Mouse (Mus musculus): ENCODE measurements around the gene Ltb4r2. TPM values are rescaled to one million over a fixed set of nuclear protein-coding genes. Genes with fewer than 3 reads are reported as not detected.

The Ltb4r2 gene
- polyA plus RNA-seq, 1 experiment from 2014 or later = 0.19 TPM

GRCm38 (mm10) chr14:55788256-55789050 lies 27.2 kb downstream of the Ltb4r2 start, which contains the start of gene Ripk3:
Gene Ripk3 (minus strand): TSS chr14:55788865.
- H3K4me1 ChIP-seq = peaks cover 22% of the 10 kb centered on the region
- H3K27ac ChIP-seq = no peak within 1 kb of the TSS
- 5% methylated on average over 40 of the region's 40 CpGs for WGBS
- H3K4me3 ChIP-seq = peak within 1 kb of the TSS; percentile 47
- DNase-seq (ENCODE audit: extremely low spot score, low spot score) = no peak
- peaks cover 74% of the 10 kb centered on the region for H3K27me3 ChIP-seq (ENCODE audit: poor library complexity, severe bottlenecking)
- H3K36me3 ChIP-seq (replicated peaks) = no peaks in the 10 kb centered on the region
- no peaks in the 10 kb centered on the region for H3K9me3 ChIP-seq

- Histone ChIP-seq H3K9me3 (no peaks in the 10 kb centered on the region), H3K27ac (no peak overlapping the region), H3K27me3 (ENCODE audit: poor library complexity, severe bottlenecking) (peaks cover 24% of the 10 kb centered on the region), H3K4me3 (no peak overlapping the region), H3K4me1 (peaks cover 4% of the 10 kb centered on the region), H3K36me3 (replicated peaks) (no peaks in the 10 kb centered on the region)
- WGBS = 75% methylated on average over 2 of the region's 2 CpGs
- no peak for DNase-seq (ENCODE audit: extremely low spot score, low spot score)
Observed at GRCm38 (mm10) chr14:55793461-55793860, 32.2 kb downstream of the Ltb4r2 start.

DNA sequence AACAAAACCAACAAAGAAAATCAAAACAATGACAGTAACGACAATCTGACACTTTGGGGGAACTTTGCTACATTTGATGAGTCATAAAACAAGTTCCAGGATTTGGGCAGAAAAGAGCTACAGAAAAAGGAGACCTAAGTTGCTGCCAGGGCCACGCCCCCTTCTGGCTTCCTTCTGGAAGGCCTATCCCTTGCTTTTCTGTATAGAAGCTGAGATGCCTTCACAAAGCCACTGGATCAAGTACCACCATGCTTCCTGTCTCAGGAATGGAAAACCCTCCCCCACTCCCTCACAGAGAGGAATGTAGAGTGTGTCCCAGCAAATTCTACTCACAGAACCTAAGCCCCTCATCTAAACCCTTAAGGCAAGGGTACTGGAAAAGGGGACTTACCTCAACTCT lies 32.7 kb downstream of the Ltb4r2 start:
- 70% methylated on average over 2 of the region's 2 CpGs for WGBS
- no peaks in the 10 kb centered on the region for H3K9me3 ChIP-seq
- no peak overlapping the region for H3K4me3 ChIP-seq
- no peak overlapping the region for H3K27ac ChIP-seq
- H3K4me1 ChIP-seq = no peaks in the 10 kb centered on the region
- no peaks in the 10 kb centered on the region for H3K36me3 ChIP-seq (replicated peaks)
- DNase-seq (ENCODE audit: extremely low spot score, low spot score) = no peak
- H3K27me3 ChIP-seq (ENCODE audit: poor library complexity, severe bottlenecking) = peaks cover 20% of the 10 kb centered on the region

GRCm38 (mm10) chr14:55795380-55796163 lies 34.3 kb downstream of the Ltb4r2 start:
- no peaks in the 10 kb centered on the region for H3K9me3 ChIP-seq
- no peaks in the 10 kb centered on the region for H3K36me3 ChIP-seq (replicated peaks)
- H3K4me1 ChIP-seq = no peaks in the 10 kb centered on the region
- H3K4me3 ChIP-seq = no peak overlapping the region
- 88% methylated on average over 15 of the region's 15 CpGs for WGBS
- DNase-seq (ENCODE audit: extremely low spot score, low spot score) = no peak
- H3K27me3 ChIP-seq (ENCODE audit: poor library complexity, severe bottlenecking) = peaks cover 3% of the 10 kb centered on the region
- H3K27ac ChIP-seq = no peak overlapping the region

Other genes starting within 250 kb of the Ltb4r2 start
- not detected in 2 replicates for gene Nrl, start 236.4 kb upstream of the Ltb4r2 start, polyA plus RNA-seq (2016; fragmentation: Nextera tagmentation; extraction: Ambion mirVana)
- 18.3 and 20.0 TPM in 2 replicates for gene Pck2, start 221.2 kb upstream of the Ltb4r2 start, polyA plus RNA-seq (2016; fragmentation: Nextera tagmentation; extraction: Ambion mirVana)
- gene Dcaf11, start 201.4 kb upstream of the Ltb4r2 start, polyA plus RNA-seq (2016; fragmentation: Nextera tagmentation; extraction: Ambion mirVana) = 68.1 and 73.3 TPM in 2 replicates
- gene A730061H03Rik, start 201.0 kb upstream of the Ltb4r2 start, polyA plus RNA-seq (2016; fragmentation: Nextera tagmentation; extraction: Ambion mirVana) = not detected in 2 replicates
- gene Fitm1, start 185.8 kb upstream of the Ltb4r2 start, polyA plus RNA-seq (2016; fragmentation: Nextera tagmentation; extraction: Ambion mirVana) = not detected in 2 replicates
- 90.9 and 94.3 TPM in 2 replicates for gene Psme1, start 183.3 kb upstream of the Ltb4r2 start, polyA plus RNA-seq (2016; fragmentation: Nextera tagmentation; extraction: Ambion mirVana)
- gene Emc9, start 176.1 kb upstream of the Ltb4r2 start, polyA plus RNA-seq (2016; fragmentation: Nextera tagmentation; extraction: Ambion mirVana) = 5.3 and 5.4 TPM in 2 replicates
- gene Psme2, start 170.3 kb upstream of the Ltb4r2 start, polyA plus RNA-seq (2016; fragmentation: Nextera tagmentation; extraction: Ambion mirVana) = 154 and 171 TPM in 2 replicates
- 20.5 and 21.3 TPM in 2 replicates for gene Rnf31, start 169.7 kb upstream of the Ltb4r2 start, polyA plus RNA-seq (2016; fragmentation: Nextera tagmentation; extraction: Ambion mirVana)
- 7.3 and 7.6 TPM in 2 replicates for gene Irf9, start 157.9 kb upstream of the Ltb4r2 start, polyA plus RNA-seq (2016; fragmentation: Nextera tagmentation; extraction: Ambion mirVana)
- gene Rec8, start 143.4 kb upstream of the Ltb4r2 start, polyA plus RNA-seq (2016; fragmentation: Nextera tagmentation; extraction: Ambion mirVana) = 5.6 and 5.7 TPM in 2 replicates
- gene Ipo4, start 125.5 kb upstream of the Ltb4r2 start, polyA plus RNA-seq (2016; fragmentation: Nextera tagmentation; extraction: Ambion mirVana) = 110 and 123 TPM in 2 replicates
- 0.98 and 1.00 TPM in 2 replicates for gene Gm49378, start 123.5 kb upstream of the Ltb4r2 start, polyA plus RNA-seq (2016; fragmentation: Nextera tagmentation; extraction: Ambion mirVana)
- 78.3 and 78.7 TPM in 2 replicates for gene Tm9sf1, start 117.6 kb upstream of the Ltb4r2 start, polyA plus RNA-seq (2016; fragmentation: Nextera tagmentation; extraction: Ambion mirVana)
- gene Tssk4, start 111.2 kb upstream of the Ltb4r2 start, polyA plus RNA-seq (2016; fragmentation: Nextera tagmentation; extraction: Ambion mirVana) = 0.58 and 1.1 TPM in 2 replicates
- 62.4 and 63.7 TPM in 2 replicates for gene Mdp1, start 100.9 kb upstream of the Ltb4r2 start, polyA plus RNA-seq (2016; fragmentation: Nextera tagmentation; extraction: Ambion mirVana)
- gene Gmpr2, start 89.5 kb upstream of the Ltb4r2 start, polyA plus RNA-seq (2016; fragmentation: Nextera tagmentation; extraction: Ambion mirVana) = 59.9 and 62.4 TPM in 2 replicates
- gene Nedd8, start 89.3 kb upstream of the Ltb4r2 start, polyA plus RNA-seq (2016; fragmentation: Nextera tagmentation; extraction: Ambion mirVana) = 664 and 665 TPM in 2 replicates
- gene Tinf2, start 79.6 kb upstream of the Ltb4r2 start, polyA plus RNA-seq (2016; fragmentation: Nextera tagmentation; extraction: Ambion mirVana) = 78.8 and 79.7 TPM in 2 replicates
- 0.26 and 0.44 TPM in 2 replicates for gene Tgm1, start 47.5 kb upstream of the Ltb4r2 start, polyA plus RNA-seq (2016; fragmentation: Nextera tagmentation; extraction: Ambion mirVana)
- 30.2 and 31.5 TPM in 2 replicates for gene Rabggta, start 39.2 kb upstream of the Ltb4r2 start, polyA plus RNA-seq (2016; fragmentation: Nextera tagmentation; extraction: Ambion mirVana)
- gene Dhrs1, start 15.7 kb upstream of the Ltb4r2 start, polyA plus RNA-seq (2016; fragmentation: Nextera tagmentation; extraction: Ambion mirVana) = 59.1 and 62.5 TPM in 2 replicates
- 63.0 and 68.4 TPM in 2 replicates for gene Nop9, start 15.7 kb upstream of the Ltb4r2 start, polyA plus RNA-seq (2016; fragmentation: Nextera tagmentation; extraction: Ambion mirVana)
- gene Cideb, start 3.0 kb upstream of the Ltb4r2 start, polyA plus RNA-seq (2016; fragmentation: Nextera tagmentation; extraction: Ambion mirVana) = 0.33 TPM in 1 of 2 replicates, not detected in the other
- gene Ltb4r1, start 4.5 kb downstream of the Ltb4r2 start, polyA plus RNA-seq (2016; fragmentation: Nextera tagmentation; extraction: Ambion mirVana) = 0.26 TPM in 2 replicates
- gene Adcy4, start 22.7 kb downstream of the Ltb4r2 start, polyA plus RNA-seq (2016; fragmentation: Nextera tagmentation; extraction: Ambion mirVana) = 4.6 and 5.4 TPM in 2 replicates
- 8.0 and 10.2 TPM in 2 replicates for gene Ripk3, start 27.4 kb downstream of the Ltb4r2 start, polyA plus RNA-seq (2016; fragmentation: Nextera tagmentation; extraction: Ambion mirVana)
- gene Nfatc4, start 61.7 kb downstream of the Ltb4r2 start, polyA plus RNA-seq (2016; fragmentation: Nextera tagmentation; extraction: Ambion mirVana) = 37.9 and 39.1 TPM in 2 replicates
- gene Nynrin, start 92.6 kb downstream of the Ltb4r2 start, polyA plus RNA-seq (2016; fragmentation: Nextera tagmentation; extraction: Ambion mirVana) = 24.5 and 25.8 TPM in 2 replicates
- gene Cbln3, start 123.0 kb downstream of the Ltb4r2 start, polyA plus RNA-seq (2016; fragmentation: Nextera tagmentation; extraction: Ambion mirVana) = 0.10 and 0.12 TPM in 2 replicates
- gene Khnyn, start 123.5 kb downstream of the Ltb4r2 start, polyA plus RNA-seq (2016; fragmentation: Nextera tagmentation; extraction: Ambion mirVana) = 22.7 and 25.3 TPM in 2 replicates
- 41.9 and 48.9 TPM in 2 replicates for gene Sdr39u1, start 138.9 kb downstream of the Ltb4r2 start, polyA plus RNA-seq (2016; fragmentation: Nextera tagmentation; extraction: Ambion mirVana)
- not detected in 2 replicates for gene Cma1, start 183.2 kb downstream of the Ltb4r2 start, polyA plus RNA-seq (2016; fragmentation: Nextera tagmentation; extraction: Ambion mirVana)
- gene Cma2, start 189.6 kb downstream of the Ltb4r2 start, polyA plus RNA-seq (2016; fragmentation: Nextera tagmentation; extraction: Ambion mirVana) = not detected in 2 replicates